Mouse (Mus musculus) G1E (cell line): ENCODE measurements around the gene Cap1.

Experiments used
- CTCF ChIP-seq: IDR thresholded peaks from 2 replicates; pipeline ENCODE4 v1.5.1; 2012; ENCODE audit warnings: low read depth, low read length, inconsistent platforms, mixed read lengths
- GATA1 ChIP-seq: IDR thresholded peaks from 2 replicates; pipeline ENCODE4 v1.6.1; 2012; ENCODE audit warnings: borderline replicate concordance, low read length, inconsistent platforms, mixed read lengths
- GATA2 ChIP-seq: IDR thresholded peaks from 2 replicates; pipeline ENCODE4 v1.6.1; 2012; ENCODE audit warnings: low read depth, low read length, inconsistent platforms, borderline replicate concordance
- POLR2AphosphoS5 ChIP-seq: IDR thresholded peaks from 2 replicates; pipeline ENCODE4 v1.6.1; 2012; ENCODE audit warnings: low read depth, low read length, inconsistent platforms; ENCODE audit not compliant: insufficient replicate concordance
- TAL1 ChIP-seq: conservative IDR thresholded peaks from 2 replicates; pipeline ENCODE4 v1.6.1; 2012; ENCODE audit warnings: low read depth, low read length, inconsistent platforms, mixed read lengths

DNA sequence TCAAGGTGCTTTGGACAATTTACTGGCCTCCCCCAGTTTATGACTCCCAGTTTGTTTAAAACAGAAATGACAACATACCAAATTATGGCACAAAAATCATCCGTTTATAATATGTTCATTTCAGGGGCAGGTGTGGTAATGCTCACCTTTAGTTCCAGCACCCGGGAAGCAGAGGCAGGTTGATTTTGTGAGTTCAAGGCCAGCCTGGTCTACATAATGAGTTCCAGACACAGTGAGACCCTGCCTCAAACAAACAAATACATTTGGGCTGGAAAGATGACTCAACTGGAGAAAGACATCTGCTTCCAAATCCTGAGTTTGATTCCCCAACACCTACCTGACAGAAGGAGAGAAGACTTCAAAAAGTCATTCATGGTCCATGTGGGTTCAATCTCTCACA, 1.5 kb upstream of the Cap1 start:
- no peak for TF ChIP-seq CTCF
- no peak for TF ChIP-seq TAL1
- TF ChIP-seq GATA1, result no peak
- TF ChIP-seq POLR2AphosphoS5, result no peak
- TF ChIP-seq GATA2, result no peak
